Mouse (Mus musculus): ENCODE data around the gene Emb.

The Emb gene

DNA sequence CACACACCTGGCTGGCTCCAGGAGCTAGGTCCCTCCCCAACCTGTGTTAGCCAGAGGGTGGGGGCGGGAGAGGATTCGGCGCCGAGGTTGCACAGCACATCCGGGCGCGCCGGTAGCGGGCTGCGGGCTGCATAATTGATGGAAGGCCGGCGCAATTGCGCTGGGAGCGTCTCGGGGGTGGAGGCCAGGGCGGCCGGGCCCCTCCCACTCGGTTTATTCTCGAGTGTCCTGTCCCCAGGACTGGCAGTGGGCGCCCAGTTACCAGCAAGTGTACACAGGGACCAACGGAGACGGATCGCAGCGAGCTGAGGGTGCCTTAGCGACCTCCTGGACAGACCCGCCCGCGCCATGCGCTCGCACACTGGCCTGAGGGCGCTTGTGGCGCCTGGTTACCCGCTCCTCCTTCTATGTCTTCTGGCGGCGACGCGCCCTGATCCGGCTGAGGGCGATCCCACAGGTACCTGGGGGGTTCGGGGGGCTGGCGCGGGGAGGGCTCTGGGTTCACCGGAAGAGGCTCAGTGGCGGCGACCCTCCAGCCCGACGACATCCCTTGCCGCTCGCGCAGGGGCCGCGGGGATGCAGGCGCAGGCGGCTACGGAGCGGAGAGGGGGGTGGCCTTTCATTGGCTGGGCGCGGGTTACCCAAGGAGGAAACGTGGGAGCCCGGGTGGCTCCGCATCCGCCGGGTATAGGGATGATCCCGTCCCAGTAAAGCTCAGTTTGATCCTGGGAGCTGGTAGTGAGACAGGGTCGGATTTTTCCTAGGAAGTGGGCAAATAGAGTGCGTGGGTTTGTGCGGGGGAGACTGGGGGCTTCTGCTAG, 12.4 kb downstream of the Emb start, which contains the start of gene Gm17509:
Gene Gm17509 (minus strand): TSS at position 575 of the 821 bp plus-strand sequence.
- DNase-seq: peak; percentile 26

DNA sequence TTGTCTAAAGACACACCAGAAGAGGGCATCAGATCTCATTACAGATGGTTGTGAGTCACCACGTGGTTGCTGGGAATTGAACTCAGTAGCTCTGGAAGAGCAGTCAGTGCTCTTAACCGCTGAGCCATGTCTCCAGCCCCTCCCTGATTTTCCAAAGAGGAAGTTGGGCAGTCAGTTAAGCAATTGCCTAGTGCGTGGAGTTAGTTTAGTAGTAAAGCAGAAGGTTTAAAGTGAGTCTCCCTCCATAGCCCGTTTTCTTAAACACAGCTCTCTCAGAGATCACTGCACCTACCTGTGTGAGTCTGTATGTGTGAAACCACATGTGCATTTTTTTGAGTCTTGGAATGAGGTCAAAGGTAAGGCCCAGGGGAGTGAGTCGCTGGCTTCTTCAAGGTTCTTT, 14.8 kb downstream of the Emb start:
- DNase-seq: no peak

- no peak for DNase-seq
These were observed 16.6 kb downstream of the Emb start for GRCm38 (mm10) chr13:117224901-117225300.

DNA sequence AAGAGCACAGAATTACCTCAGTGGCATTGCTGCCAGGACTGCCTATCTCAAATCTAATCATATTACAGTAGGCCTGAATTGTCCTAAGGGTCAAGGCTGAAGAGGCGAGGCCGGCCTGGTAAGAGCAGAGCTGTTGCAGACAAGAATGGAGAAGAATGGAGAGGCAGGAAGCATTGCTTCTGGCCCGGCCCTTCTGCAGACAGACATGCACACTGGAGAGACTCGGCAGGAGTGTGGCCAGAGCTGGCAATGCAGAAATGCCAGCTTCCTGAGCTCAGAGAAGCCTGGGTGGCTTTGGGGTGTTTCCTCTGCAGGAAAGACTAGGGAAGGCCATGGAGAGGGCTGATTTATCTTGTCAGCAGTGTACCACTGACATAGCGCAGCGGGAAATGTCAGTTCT, 17.2 kb downstream of the Emb start:
- DNase-seq: no peak

GRCm38 (mm10) chr13:117230371-117231110, 22.2 kb downstream of the Emb start:
- DNase-seq: no peak

- DNase-seq: no peak
These were observed 25.5 kb downstream of the Emb start for GRCm38 (mm10) chr13:117233808-117234207.

GRCm38 (mm10) chr13:117234486-117234885, 26.1 kb downstream of the Emb start:
- DNase-seq: no peak

- DNase-seq: peak; percentile 74
These were observed 27.3 kb downstream of the Emb start for GRCm38 (mm10) chr13:117235530-117236212.

GRCm38 (mm10) chr13:117237111-117237510, 28.8 kb downstream of the Emb start:
- DNase-seq: no peak

- DNase-seq: no peak
These were observed 33.7 kb downstream of the Emb start for GRCm38 (mm10) chr13:117242063-117242462.

GRCm38 (mm10) chr13:117242621-117243020, 34.3 kb downstream of the Emb start:
- DNase-seq: no peak

- DNase-seq: no peak
These were observed 52.4 kb downstream of the Emb start for GRCm38 (mm10) chr13:117260704-117261103.

DNA sequence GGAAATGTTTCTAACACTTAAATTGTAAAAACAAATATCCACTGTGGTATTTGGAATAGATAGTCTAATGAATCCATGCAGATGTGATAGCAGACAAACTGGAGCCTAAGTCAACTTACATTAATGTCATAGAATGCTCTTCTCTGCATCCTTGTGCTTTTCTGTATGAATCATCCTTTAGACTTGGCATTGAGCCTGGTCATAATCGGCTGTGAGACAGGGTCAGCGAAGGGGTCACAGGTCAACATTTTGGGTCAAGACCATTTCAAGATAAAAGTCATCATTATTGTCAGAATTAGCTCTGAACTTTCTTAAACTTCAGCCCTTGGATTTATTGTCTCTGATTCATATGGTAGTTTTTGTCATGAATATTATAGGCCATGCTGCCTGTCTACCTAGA, 57.8 kb downstream of the Emb start:
- no peak for DNase-seq

DNA sequence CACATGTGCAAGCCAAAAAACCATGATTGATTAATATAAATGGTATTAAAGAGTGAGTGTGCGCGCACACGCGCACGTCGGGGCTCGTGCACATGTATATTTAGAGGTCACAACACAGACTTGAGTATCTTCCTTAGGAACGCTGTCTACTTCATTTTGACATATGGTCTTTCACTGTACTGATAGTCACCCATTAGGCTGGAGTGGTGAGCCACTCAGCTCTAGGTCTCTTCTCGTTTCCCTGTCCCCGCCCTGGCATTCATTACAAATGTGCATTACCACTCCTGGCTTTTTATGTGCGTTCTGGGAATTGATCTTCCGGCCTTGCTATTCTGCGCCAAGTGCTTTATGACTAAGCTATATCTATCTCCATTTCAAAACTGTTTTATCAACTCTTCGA, 59.6 kb downstream of the Emb start:
- no peak for DNase-seq

GRCm38 (mm10) chr13:117284036-117284435, 75.7 kb downstream of the Emb start:
- DNase-seq: no peak

GRCm38 (mm10) chr13:117286939-117287338, 78.6 kb downstream of the Emb start:
- DNase-seq: no peak

- DNase-seq: no peak
These were observed 79.1 kb downstream of the Emb start for GRCm38 (mm10) chr13:117287400-117287799.

- DNase-seq: peak; percentile 17
These were observed 81.3 kb downstream of the Emb start for GRCm38 (mm10) chr13:117289494-117290270.

GRCm38 (mm10) chr13:117311446-117312225, 103.3 kb downstream of the Emb start:
- DNase-seq: peak; percentile 24
